Mouse (Mus musculus) heart, adult 2 months (tissue): ENCODE data around the gene Palm2. TPM values are rescaled to one million over a fixed set of nuclear protein-coding genes. Genes with fewer than 3 reads are reported as not detected.

Experiments
- DNase-seq, 2 experiments: peaks; one replicate each; pipeline ENCODE4 v3.0.0; 2021
- H3K27ac ChIP-seq: fragments of 200-600 bp; 2 replicates; pipeline ENCODE4 v1.8.1; 2022
- H3K27me3 ChIP-seq: fragments of 200-500 bp; 2 replicates; pipeline ENCODE4 v1.6.1; 2012; ENCODE audit warnings: mild to moderate bottlenecking, low read length, inconsistent platforms, mixed read lengths; ENCODE audit not compliant: control insufficient read depth, insufficient read depth
- H3K36me3 ChIP-seq: fragments of 200-500 bp; 2 replicates; pipeline ENCODE4 v1.6.1; 2012; ENCODE audit warnings: low read length, inconsistent platforms; ENCODE audit not compliant: control insufficient read depth, insufficient read depth
- H3K4me1 ChIP-seq: fragments of 200-500 bp; 2 replicates; pipeline ENCODE4 v1.6.1; 2011; ENCODE audit warnings: low read length; ENCODE audit not compliant: control insufficient read depth, insufficient read depth
- H3K4me3 ChIP-seq: fragments of 200-600 bp; 2 replicates; pipeline ENCODE4 v1.8.1; 2022
- H3K79me2 ChIP-seq: fragments of 200-500 bp; replicated peaks from 2 replicates; pipeline ENCODE4 v1.6.1; 2012; ENCODE audit warnings: mild to moderate bottlenecking, inconsistent platforms, low read length, moderate library complexity, mixed read lengths; ENCODE audit not compliant: control insufficient read depth, insufficient read depth
- H3K9ac ChIP-seq: fragments of 200-500 bp; 2 replicates; pipeline ENCODE4 v1.6.1; 2012; ENCODE audit warnings: low read depth, mild to moderate bottlenecking, control low read depth, inconsistent platforms, low read length, mixed read lengths
- CTCF ChIP-seq: fragments of 200-600 bp; IDR thresholded peaks from 2 replicates; pipeline ENCODE4 v1.8.1; 2022; ENCODE audit warnings: antibody characterized with exemption, mild to moderate bottlenecking, moderate library complexity
- EP300 ChIP-seq: fragments of 200-500 bp; IDR thresholded peaks from 2 replicates; pipeline ENCODE4 v1.6.1; 2011; ENCODE audit warnings: low read depth, low read length, control low read depth; ENCODE audit not compliant: insufficient read depth
- POLR2A ChIP-seq: fragments of 200-500 bp; IDR thresholded peaks from 2 replicates; pipeline ENCODE4 v1.6.1; 2011; ENCODE audit warnings: mild to moderate bottlenecking, low read depth, low read length, control low read depth; ENCODE audit not compliant: insufficient read depth
- WGBS: fragments of 180-500 bp; shearing (Covaris S2); methylation state at CpG from one replicate; pipeline ENCODE4 v1.1.7; 2018; 5-methylcytosine and 5-hydroxymethylcytosine counted together
- intact Hi-C: fragments of 180-260 bp; cut with DNase I; formaldehyde crosslinking; loops from one replicate; pipeline ENCODE4 v1.15.1; 2025
- polyA plus RNA-seq: library from polyadenylated mRNA; depleted of rRNA; stranded (reverse); fragments of >200 nt; gene quantifications from 2 replicates; pipeline ENCODE4 v1.2.3, GENCODE M21; 2012
- total RNA-seq, 2 experiments: library from RNA; stranded (reverse); gene quantifications; 2 replicates each; pipeline ENCODE4 v1.2.3; 2021

The Palm2 gene
- total and polyA plus RNA-seq, 3 experiments, result 0.33 to 13.2 (median 9.9) TPM

GRCm38 (mm10) chr4:57717354-57717753, 283.3 kb downstream of the Palm2 start, which contains the start of gene Akap2:
Gene Akap2, plus strand, starts transcription at chr4:57717657.
- intact Hi-C loops, result no loop called here

GRCm38 (mm10) chr4:57719370-57719769, 285.3 kb downstream of the Palm2 start:
- intact Hi-C loops, result no loop called here
- Histone ChIP-seq H3K4me1 (peaks cover 2% of the 10 kb centered on the region), H3K27ac (no peak overlapping the region), H3K79me2 (0 out of 2 replicates have a peak, but pooled peaks cover 2% of the 10 kb centered on the region), H3K27me3 (no peaks in the 10 kb centered on the region), H3K36me3 (no peaks in the 10 kb centered on the region), H3K4me3 (no peak overlapping the region), H3K9ac (no peak overlapping the region)
- no peak for DNase-seq
- WGBS, result 94% methylated on average over 1 of the region's 1 CpGs
- TF ChIP-seq POLR2A (no peak), CTCF (peak; percentile 46)

More at GRCm38 (mm10) chr4:57717354-57717753, 283.3 kb downstream of the Palm2 start, which contains the start of gene Akap2:
- no peak for DNase-seq
- no peaks in the 10 kb centered on the region for H3K36me3 ChIP-seq
- H3K4me1 ChIP-seq, result peaks cover 2% of the 10 kb centered on the region
- no peak within 1 kb of the TSS for H3K27ac ChIP-seq
- TF ChIP-seq POLR2A, result no peak
- no peak for TF ChIP-seq CTCF
- no peak for TF ChIP-seq EP300
- H3K9ac ChIP-seq, result no peak within 1 kb of the TSS
- no peaks in the 10 kb centered on the region for H3K27me3 ChIP-seq
- H3K79me2 ChIP-seq, result no peaks in the 10 kb centered on the region
- no peak within 1 kb of the TSS for H3K4me3 ChIP-seq
- 93% methylated on average over 9 of the region's 9 CpGs for WGBS

GRCm38 (mm10) chr4:57720869-57721361, 286.9 kb downstream of the Palm2 start:
- no peak for TF ChIP-seq POLR2A
- no peak overlapping the region for H3K9ac ChIP-seq
- no peak for DNase-seq
- WGBS, result 71% methylated on average over 7 of the region's 7 CpGs
- no peak overlapping the region for H3K4me3 ChIP-seq
- 0 out of 2 replicates have a peak, but pooled peaks cover 2% of the 10 kb centered on the region for H3K79me2 ChIP-seq
- intact Hi-C loops, result loop anchor here (5.0 kb wide), 1 partner anchor 49 kb away; no protein-coding TSS in a partner anchor
- peaks cover 2% of the 10 kb centered on the region for H3K4me1 ChIP-seq
- no peak overlapping the region for H3K27ac ChIP-seq
- no peaks in the 10 kb centered on the region for H3K27me3 ChIP-seq
- H3K36me3 ChIP-seq, result no peaks in the 10 kb centered on the region

- WGBS, result 87% methylated on average over 4 of the region's 4 CpGs
- Histone ChIP-seq H3K27ac (no peak overlapping the region), H3K4me3 (no peak overlapping the region), H3K36me3 (no peaks in the 10 kb centered on the region), H3K27me3 (no peaks in the 10 kb centered on the region), H3K79me2 (0 out of 2 replicates have a peak, but pooled peaks cover 2% of the 10 kb centered on the region), H3K4me1 (no peaks in the 10 kb centered on the region; the same call in 1 of the 2 replicates), H3K9ac (no peak overlapping the region)
- DNase-seq, result no peak
- intact Hi-C loops, result loop anchor here (5.0 kb wide), 1 partner anchor 50 kb away; no protein-coding TSS in a partner anchor
- TF ChIP-seq EP300, result no peak
- no peak for TF ChIP-seq POLR2A
- no peak for TF ChIP-seq CTCF
These were observed 288.2 kb downstream of the Palm2 start for GRCm38 (mm10) chr4:57722296-57722695.

- H3K9ac ChIP-seq, result no peak overlapping the region
- no peak for DNase-seq
- intact Hi-C loops, result loop anchor here (5.0 kb wide), 1 partner anchor 51 kb away; no protein-coding TSS in a partner anchor
- no peak for TF ChIP-seq POLR2A
- 0 out of 2 replicates have a peak, but pooled peaks have one; percentile 19 for TF ChIP-seq EP300
- TF ChIP-seq CTCF, result peak; percentile 52
- H3K27me3 ChIP-seq, result no peaks in the 10 kb centered on the region
- H3K36me3 ChIP-seq, result no peaks in the 10 kb centered on the region
- H3K4me1 ChIP-seq, result no peaks in the 10 kb centered on the region; the same call in 1 of the 2 replicates
- H3K27ac ChIP-seq, result no peak overlapping the region
- H3K4me3 ChIP-seq, result no peak overlapping the region
- WGBS, result 71% methylated on average over 2 of the region's 2 CpGs
- 0 out of 2 replicates have a peak, but pooled peaks cover 2% of the 10 kb centered on the region for H3K79me2 ChIP-seq
These were observed 289.6 kb downstream of the Palm2 start for GRCm38 (mm10) chr4:57723659-57724058.

- no peak overlapping the region for H3K9ac ChIP-seq
- H3K79me2 ChIP-seq, result 0 out of 2 replicates have a peak, but pooled peaks cover 2% of the 10 kb centered on the region
- H3K27me3 ChIP-seq, result no peaks in the 10 kb centered on the region
- WGBS, result 47% methylated on average over 1 of the region's 1 CpGs
- no peak for DNase-seq
- intact Hi-C loops, result no loop called here
- H3K36me3 ChIP-seq, result no peaks in the 10 kb centered on the region
- no peak overlapping the region for H3K4me3 ChIP-seq
- no peak for TF ChIP-seq POLR2A
- no peak for TF ChIP-seq EP300
- TF ChIP-seq CTCF, result no peak
- peaks cover 8% of the 10 kb centered on the region for H3K4me1 ChIP-seq
- H3K27ac ChIP-seq, result no peak overlapping the region
These were observed 291.5 kb downstream of the Palm2 start for GRCm38 (mm10) chr4:57725569-57725968.
